Mouse (Mus musculus) cerebellum, postnatal 25 days (tissue): ENCODE data around the gene Slc34a3.
A peak's percentile ranks its signal among the peaks of the same experiment; 100 is the strongest.

ENCODE experiments used
- DNase-seq, 2 experiments: peaks; one replicate each; pipeline ENCODE4 v3.0.0; 2021; ENCODE audit warnings: mixed read lengths in 2 of 2

Gene Slc34a3

DNA sequence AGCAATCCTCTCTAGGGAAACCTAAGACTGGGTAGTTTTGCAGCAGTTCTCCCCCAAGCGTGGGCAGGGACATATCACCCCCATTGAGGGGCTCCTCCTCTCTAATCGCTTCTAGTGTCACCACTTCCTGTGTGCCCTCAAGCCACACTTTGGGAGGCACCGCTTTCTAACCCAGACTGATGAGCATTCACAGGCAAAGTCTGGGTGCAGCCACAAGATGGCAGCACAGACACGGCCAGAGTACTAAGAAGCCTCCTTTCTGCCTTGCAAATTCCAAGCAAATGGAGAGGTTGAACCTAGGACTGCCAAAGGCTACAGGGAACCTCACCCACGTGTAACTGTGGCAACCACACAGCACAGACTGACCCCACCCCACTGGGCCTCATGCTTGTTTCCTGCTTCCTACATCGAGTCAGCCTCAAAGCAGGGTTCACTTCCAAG lies 40.8 kb downstream of the Slc34a3 start:
- peak; percentile 89 to 92 for DNase-seq

DNA sequence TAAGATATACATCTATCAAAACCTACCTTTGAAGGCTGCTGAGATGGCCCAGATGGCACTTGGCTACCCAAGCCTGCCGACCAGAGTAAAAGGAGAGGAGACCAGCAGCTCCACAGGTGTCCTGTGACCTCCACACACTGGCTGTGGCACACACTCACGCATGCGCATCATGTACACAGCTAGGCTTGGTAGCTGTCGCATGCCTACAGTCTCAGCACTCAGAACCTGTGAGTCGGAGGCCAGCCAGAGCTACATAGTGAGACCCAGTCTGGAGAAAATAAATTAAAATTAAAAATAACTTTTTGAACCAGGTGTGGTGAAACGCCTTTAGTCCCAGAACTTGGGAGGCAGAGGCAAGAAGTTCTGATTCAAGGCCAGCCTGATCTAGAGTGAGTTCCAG lies 46.3 kb downstream of the Slc34a3 start:
- DNase-seq = no peak

DNA sequence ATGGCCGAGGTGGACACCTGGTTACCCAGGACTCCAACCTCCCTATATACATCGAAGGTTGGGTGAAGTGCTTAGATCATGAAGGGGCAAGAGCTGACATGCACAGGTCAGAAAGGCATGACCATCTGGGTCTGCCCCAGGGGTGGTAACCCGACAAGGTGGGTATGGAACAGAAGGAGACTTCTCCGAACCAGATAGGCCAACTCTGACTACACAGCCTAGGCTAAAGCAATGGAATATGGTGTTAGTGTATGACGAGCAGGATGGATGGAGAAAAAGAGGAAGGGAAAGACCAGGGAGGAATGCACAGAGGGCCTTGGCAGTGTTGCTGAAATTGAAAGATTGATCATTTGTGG lies 47.6 kb downstream of the Slc34a3 start:
- DNase-seq = no peak

DNA sequence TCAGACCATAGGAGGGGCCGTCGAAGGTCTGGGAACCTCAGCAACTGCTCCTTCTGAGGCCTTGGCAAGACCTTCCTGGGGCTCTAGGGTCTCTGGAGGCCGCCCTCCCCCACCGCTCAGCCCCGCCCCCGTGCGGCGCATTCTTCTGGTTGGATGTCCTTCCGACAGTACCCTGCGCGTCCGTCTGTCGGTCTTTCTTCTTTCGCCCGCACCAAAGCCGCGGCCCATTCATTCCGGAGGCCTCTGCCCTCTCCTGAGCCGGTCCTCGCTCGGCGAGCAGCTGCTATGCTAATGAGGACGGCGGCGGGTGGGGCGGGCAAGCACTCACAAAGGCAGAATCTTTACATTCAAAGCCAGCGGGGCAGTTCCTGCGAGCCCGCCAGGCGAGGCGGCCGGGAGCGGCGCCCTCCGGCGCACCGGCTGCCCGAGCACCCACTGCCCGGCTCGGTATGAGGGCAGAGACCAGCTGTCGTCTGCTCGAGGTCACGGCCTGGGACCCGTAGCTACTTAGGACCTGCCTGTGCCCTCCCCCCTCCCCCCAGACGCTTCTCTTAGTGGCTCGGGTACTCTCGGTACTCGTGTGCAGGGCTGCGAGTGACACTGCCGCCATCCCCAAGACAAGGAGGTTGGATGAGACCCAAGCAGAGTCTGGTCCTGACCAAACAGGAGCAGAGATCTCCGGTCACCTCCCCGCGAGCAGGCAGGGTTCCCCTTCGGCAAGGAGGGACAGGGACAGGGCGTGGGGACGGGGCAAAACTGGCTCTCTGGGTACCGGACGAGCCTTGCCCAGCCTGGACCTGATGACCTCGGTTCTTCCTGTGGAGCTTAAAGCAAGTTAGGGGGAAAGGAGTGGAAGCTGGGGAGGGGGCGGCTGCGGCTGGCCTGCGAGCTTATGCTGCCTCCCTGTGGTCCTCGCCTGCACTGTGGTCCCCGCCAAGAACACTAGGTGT lies 48.3 kb downstream of the Slc34a3 start:
- peak in 1 of 2 experiments; percentile 51 for DNase-seq

DNA sequence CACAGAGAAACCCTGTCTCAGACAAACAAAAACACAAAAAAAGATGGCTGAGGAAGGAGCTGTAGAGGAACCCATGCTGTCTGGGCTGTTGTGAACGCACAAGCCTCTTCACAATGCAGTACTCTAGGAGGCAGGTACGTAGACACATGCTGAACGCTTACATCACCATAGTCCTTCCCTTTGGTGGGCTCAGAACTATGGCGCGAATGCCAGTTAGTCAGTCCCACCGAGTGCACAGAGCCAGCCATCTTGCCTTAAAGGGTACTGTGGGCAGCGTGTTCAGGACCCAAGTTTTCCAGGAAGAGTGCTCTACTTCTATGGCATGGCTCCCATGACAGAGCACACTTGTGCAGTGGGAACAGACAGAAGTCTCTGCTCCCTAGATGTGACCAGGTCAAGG lies 49.7 kb downstream of the Slc34a3 start:
- no peak for DNase-seq

DNA sequence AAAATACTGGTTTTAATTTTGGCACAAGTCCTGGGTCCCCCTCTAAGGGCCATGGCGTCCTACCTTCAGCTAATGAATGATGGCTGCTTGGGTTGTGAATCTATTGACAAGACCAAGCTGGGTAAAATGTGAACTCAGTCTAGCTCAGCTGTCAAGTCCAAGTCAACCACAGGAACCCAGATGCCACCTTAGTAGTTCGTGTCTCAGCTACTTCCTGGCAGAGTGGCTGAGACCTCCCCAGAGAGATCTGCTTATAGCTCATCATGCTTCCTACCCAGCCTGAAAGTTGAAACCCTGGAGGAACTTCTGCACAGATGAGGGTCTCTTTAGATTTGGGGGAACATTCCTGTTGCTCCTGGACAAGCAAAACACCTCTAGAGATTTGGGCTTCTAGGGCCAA lies 50.8 kb downstream of the Slc34a3 start:
- no peak for DNase-seq

DNA sequence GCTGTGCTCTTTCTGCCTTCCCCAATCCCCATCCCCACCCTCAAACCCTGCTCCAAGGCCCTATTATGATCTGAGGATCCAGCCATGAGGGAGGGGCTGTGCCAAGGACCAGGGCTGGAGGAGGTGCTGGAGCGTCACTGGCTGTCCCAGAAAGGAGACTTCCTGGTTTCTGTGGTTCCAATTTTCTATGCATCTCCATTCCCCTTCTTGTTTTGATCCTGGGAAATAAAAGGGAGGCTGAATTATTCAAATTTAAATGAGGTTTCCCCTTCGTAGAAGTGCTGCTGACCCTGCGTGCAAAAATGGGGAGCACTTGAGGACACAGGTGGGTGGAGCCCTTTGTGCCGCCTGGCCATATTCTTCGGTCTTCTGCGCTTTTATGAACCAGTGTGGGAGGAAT lies 51.5 kb downstream of the Slc34a3 start:
- DNase-seq = no peak

DNA sequence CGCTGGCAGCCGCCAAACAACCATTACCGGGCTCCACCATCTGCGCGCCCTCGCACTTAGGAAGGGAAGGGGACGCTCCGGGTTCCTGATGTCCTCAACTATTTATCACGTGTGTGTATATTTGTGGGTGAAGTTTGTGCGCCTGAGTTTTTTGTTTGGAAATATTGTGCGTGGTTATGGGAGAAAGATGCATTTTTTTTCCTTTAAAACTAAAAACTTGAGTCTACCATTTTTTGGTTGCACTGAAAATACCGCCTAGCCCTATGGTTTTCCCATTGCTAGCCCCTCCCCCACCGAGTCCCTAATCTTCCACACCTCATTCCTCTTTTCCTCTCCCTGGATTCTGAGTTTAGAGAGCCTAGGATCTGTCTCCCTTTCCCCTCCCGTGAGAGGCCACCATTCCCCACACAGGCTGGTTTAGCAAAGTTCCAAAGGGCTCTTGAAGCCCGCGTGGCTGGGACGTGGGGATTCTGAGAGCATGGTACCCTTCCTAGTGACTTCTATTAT lies 52.2 kb downstream of the Slc34a3 start:
- DNase-seq = no peak

DNA sequence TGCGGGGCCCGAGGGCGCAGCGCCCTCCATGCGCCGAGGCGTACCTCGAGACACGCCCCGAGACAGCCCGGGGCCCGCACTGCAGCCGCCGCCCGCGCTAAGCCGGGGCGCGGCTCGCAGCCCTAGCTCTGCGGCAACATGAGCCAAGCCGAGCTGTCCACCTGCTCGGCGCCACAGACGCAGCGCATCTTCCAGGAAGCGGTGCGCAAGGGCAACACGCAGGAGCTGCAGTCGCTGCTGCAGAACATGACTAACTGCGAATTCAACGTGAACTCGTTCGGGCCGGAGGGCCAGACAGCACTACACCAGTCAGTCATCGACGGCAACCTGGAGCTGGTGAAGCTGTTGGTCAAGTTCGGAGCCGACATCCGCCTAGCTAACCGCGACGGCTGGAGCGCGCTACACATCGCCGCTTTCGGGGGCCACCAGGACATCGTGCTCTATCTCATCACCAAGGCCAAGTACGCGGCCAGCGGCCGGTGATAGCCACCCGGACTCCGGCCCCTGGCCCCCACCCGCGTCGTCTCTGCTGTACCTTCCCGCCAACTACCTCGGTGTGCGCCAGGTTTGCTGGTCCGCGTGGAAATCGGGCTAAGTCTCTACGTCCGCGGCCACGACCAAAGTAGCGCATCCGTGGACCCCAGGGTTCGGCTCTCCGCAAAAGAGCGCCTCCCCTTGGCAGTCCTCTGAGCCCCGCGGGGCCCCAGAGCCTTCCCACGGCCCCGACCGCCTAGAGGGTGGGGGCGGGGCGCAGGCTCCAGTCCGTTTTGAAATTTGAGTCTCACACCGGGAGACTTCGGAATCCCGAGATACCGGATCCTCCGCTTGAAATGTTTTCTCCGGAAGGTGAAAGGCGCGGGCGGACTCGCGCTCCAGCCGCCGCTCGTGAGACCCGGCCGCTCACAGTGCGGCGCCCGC lies 52.9 kb downstream of the Slc34a3 start:
- DNase-seq = peak; percentile 59 to 61

DNA sequence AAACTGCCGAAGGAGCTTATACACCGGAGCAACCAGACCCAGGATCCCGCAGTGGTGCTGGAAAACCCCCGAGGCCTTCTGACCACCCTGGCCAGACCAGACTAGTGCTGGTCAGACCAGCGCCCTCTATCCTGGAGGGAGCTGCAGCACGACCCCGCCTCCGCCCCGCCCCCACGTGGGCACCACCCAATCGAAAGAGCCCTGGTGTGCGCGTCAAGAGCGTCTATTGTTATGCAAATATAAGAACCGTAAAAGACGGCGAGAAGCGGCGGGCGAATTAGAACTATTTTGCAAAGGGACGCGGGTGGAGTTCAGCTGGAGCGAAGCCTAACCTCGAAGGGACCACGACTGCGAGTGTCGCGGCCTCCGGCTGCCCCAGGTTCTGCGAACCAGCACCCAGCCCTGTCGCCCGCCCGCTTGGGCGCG lies 53.7 kb downstream of the Slc34a3 start, which contains the start of gene Nrarp:
TSS of gene Nrarp (plus strand) at position 281 of the 426 bp plus-strand sequence.
- peak; percentile 87 to 95 for DNase-seq

DNA sequence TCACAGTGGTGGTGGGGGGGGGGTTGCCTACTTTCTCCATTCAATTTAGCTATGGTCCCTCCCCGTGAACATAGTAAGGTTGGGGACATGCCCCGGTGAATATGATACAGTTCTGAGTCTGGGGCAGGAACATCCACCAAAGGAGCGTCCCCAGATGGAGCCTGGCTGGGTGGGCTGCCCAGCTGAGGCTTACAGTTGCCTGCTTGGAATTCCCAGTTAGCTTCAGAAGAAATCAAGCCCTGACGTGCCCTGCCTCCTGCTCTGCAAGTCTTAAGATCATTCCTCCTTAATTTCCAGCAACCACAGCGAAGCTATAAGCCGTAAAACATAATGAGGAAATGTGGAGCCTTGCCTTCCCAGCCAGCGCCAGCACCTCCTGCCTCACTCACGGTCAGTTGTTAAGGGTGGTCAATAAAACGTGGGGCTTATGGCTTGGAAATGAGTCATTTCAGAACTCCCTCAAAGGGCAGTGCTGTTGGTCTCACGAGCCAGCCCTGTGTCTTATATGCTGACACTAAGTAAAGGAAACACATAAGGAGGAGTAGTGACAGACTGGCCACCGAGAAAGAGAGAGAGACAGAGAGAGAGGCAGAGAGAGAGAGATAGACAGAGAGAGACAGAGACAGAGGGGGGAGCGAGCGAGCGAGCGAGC lies 54.5 kb downstream of the Slc34a3 start:
- no peak for DNase-seq
